Mouse (Mus musculus) CD4-positive, CD25-positive, alpha-beta regulatory T cell, adult 4 months (primary cell): ENCODE measurements around the gene Kif4. TPM values are rescaled to one million over a fixed set of nuclear protein-coding genes. Genes with fewer than 3 reads are reported as not detected.

Experiments
- ATAC-seq: one replicate; pipeline ENCODE4 v1.8.0; 2017
- polyA plus RNA-seq, 2 experiments: library from polyadenylated mRNA; unstranded; fragments of 100-300 nt; shearing (Covaris generic); gene quantifications; one replicate each; pipeline ENCODE4 v1.2.1; 2017

The Kif4 gene
- polyA plus RNA-seq, 2 experiments from 2014 or later: 1.6 to 4.6 TPM

DNA sequence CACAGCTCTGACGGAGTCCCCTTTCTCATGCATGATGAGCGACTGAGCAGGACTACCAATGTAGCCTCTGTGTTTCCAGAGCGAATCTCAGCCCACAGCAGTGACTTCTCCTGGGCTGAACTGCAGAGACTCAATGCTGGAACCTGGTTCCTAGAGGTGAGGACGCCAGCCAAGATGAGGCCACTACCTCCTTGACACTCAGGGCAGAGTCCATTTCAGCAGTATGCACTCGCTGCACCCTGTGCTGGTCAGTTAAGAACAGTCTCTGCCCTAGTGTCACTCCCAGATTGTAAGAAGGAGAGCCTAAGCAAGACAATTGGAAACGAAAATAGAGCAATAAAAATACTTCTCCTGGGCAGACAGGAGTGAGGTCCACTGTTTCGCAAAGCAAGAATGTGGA, 108.8 kb downstream of the Kif4 start:
- ATAC-seq: no peak

DNA sequence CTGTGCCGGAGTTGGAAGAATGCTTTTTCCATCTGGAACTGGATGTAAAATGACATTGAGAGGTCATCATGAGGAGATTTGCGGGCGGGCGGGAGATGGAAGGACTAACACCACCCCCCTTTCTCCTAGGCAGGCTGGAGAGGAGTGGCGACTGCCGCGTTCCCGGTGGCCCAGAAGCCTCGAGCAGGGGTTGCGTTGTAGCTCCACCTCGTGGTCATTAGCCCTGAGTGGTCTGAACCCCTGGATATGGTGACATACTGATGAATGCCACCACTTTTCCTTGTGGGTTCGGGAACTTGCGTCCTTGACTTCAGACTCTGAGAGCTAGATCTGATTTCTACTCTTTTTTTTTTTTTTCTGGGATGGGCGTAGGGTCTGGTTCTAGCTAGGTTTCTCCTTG, 113.4 kb downstream of the Kif4 start:
- peak; percentile 39 for ATAC-seq

DNA sequence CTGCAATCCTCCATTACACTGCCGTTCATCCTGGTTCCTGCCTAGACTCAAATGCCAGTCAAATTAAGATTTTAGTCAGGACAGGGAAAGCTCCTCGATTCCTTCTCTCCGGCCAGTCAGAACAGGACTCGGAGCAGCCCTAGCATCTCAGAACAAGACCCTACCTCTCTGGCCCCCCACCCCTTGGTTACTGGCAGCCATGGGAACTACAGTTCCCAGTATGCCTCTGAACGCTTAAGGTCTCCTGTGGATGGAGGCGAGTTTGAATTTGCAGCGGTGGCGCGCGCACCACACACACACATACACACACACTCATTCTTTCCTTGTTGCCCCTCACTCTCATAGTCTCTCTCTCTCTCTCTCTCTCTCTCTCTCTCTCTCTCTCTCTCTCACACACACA, 113.9 kb downstream of the Kif4 start:
- ATAC-seq: no peak

- no peak for ATAC-seq
Measured at GRCm38 (mm10) chrX:100740785-100741184, 115.2 kb downstream of the Kif4 start.

GRCm38 (mm10) chrX:100741940-100742339, 116.4 kb downstream of the Kif4 start:
- ATAC-seq: no peak

DNA sequence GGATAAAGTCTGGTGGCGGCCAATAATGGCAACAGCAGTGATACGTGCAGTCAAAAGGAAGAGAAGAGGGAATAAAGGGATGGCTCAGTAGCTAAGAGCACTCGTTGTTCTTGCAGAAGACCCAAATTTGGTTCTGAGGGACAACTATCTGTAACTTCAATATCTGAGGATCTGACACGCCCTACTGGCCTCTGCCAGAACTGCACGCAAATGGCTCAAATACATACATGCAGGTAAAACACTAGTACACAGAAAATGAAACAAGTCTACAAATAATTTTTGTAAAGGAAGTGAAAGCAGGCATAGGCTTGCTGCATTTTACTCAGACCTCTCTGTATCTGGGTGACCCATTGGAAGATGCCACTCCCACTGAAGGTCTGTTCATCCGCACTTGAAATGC, 140.3 kb downstream of the Kif4 start:
- ATAC-seq: no peak

- peak; percentile 75 for ATAC-seq
Measured at GRCm38 (mm10) chrX:100767181-100767884, 141.8 kb downstream of the Kif4 start, which contains the start of gene Dlg3. Dlg3 (plus strand) TSS chrX:100767722.

- ATAC-seq: no peak
Measured at GRCm38 (mm10) chrX:100767885-100768626, 142.5 kb downstream of the Kif4 start.

DNA sequence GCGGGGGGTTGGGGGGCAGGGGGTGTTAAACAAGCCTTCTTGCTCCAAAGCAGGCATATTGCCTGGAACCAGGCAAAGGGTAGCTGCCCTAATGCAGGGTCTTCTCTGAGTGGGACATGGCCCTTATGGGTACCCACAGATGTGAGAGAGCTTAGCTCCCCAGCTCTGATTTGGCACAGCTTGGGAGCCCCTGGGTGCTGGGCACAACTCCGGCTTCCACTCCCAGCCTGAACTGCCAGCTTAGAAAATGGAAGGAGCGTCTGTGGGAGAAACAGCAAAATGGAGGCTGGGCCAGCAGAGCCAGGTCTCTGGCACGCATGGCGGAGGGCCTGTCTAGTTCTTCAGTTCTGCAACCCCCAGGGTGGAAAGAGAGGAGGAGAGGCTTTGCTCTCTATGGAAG, 143.7 kb downstream of the Kif4 start:
- no peak for ATAC-seq

DNA sequence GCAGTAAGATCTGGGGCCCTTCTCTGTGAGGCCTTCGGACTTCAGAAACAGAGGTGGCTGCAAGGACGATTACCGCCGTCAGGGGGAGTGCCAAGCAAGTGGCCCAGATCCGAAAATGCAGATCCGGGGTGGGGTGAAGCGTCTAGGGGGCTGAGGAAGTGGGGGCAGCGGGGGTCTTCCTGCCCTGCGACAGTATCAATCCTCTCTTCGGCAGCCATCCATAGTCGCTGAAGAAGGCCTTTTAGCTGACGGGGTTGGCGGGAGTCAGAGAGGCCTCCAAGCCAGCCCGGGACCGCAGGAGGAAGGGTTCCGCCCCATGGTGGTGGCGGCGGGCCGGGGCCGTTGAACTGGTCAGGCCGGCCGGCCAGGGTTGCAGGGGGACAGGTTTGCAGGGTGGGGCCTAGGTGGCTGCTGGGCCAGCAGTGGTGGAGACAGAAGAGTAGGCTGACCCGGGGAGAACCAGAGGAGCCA, 148.8 kb downstream of the Kif4 start:
- peak; percentile 64 for ATAC-seq

- no peak for ATAC-seq
Measured at GRCm38 (mm10) chrX:100775405-100775804, 149.9 kb downstream of the Kif4 start.

DNA sequence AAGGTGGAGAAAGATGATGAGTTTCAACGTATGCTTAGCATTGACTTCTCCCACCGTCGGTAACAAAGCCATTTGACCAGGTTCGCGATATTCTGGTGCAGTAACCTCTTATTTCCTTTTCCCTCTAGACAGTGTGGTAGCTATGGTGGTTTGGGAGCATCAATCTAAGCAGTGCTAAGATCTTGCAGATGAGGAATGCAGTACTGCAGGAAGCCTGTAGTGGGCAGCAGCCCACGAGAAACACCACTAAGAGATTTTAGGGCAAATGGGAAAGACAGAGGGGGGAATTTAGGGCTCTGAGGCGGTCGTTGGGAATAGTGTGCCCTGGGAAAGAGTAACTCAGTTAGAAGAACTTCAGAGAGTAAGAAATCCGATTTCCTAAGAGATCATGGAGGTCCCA, 151.0 kb downstream of the Kif4 start:
- ATAC-seq: peak; percentile 59

Other genes with a start within 250 kb of the Kif4 start
- gene Otud6a, start 196.7 kb upstream of the Kif4 start, polyA plus RNA-seq: under 1 TPM in 1 of 2 experiments, not detected in 1; 0.80 TPM
- gene Awat2, start 183.0 kb upstream of the Kif4 start, polyA plus RNA-seq: 1 to 10 TPM; 1.0 to 1.5 TPM
- gene Igbp1, start 131.4 kb upstream of the Kif4 start, polyA plus RNA-seq: 10 to 100 TPM; 71.5 to 83.7 TPM
- gene Dgat2l6, start 100.9 kb upstream of the Kif4 start, polyA plus RNA-seq: not detected
- gene Awat1, start 53.5 kb upstream of the Kif4 start, polyA plus RNA-seq: not detected
- under 1 TPM in 1 of 2 experiments, not detected in 1; 0.12 TPM for gene P2ry4, start 30.9 kb upstream of the Kif4 start, polyA plus RNA-seq
- gene Arr3, start 20.2 kb upstream of the Kif4 start, polyA plus RNA-seq: not detected
- 10 to 100 TPM; 45.0 to 55.4 TPM for gene Pdzd11, start 831 bp downstream of the Kif4 start, polyA plus RNA-seq
- not detected for gene Gdpd2, start 104.1 kb downstream of the Kif4 start, polyA plus RNA-seq
- 1 to 10 TPM; 4.1 to 6.4 TPM for gene Dlg3, start 142.0 kb downstream of the Kif4 start, polyA plus RNA-seq